Mouse (Mus musculus): ENCODE results near the gene A930017K11Rik. TPM values are rescaled to one million over a fixed set of nuclear protein-coding genes. Genes with fewer than 3 reads are reported as not detected.
A peak's percentile ranks its signal among the peaks of the same experiment; 100 is the strongest.

The A930017K11Rik gene
- not detected in 2 replicates for total RNA-seq (2017)

- ATAC-seq (replicated peaks in 1 of 2; ENCODE audit: insufficient read depth in 1 of 2, low FRiP score in 2 of 2, low TSS enrichment in 1 of 2, low read depth in 1 of 2, poor library complexity in 2 of 2, severe bottlenecking in 2 of 2), result 0 out of 4 replicates have a peak, but pooled peaks have one; percentile 3 to 27
Measured at GRCm38 (mm10) chr17:25951803-25952623, at the start of gene A930017K11Rik. A930017K11Rik (minus strand) TSS chr17:25952565.

- no peak for ATAC-seq (replicated peaks in 1 of 2; ENCODE audit: insufficient read depth in 1 of 2, low FRiP score in 2 of 2, low TSS enrichment in 1 of 2, low read depth in 1 of 2, poor library complexity in 2 of 2, severe bottlenecking in 2 of 2)
Measured at GRCm38 (mm10) chr17:25998425-25998824, 46.1 kb upstream of the A930017K11Rik start.

GRCm38 (mm10) chr17:25993489-25993888, 41.1 kb upstream of the A930017K11Rik start:
- no peak for ATAC-seq (replicated peaks in 1 of 2; ENCODE audit: insufficient read depth in 1 of 2, low FRiP score in 2 of 2, low TSS enrichment in 1 of 2, low read depth in 1 of 2, poor library complexity in 2 of 2, severe bottlenecking in 2 of 2)

GRCm38 (mm10) chr17:25992274-25992673, 39.9 kb upstream of the A930017K11Rik start:
- no peak for ATAC-seq (replicated peaks in 1 of 2; ENCODE audit: insufficient read depth in 1 of 2, low FRiP score in 2 of 2, low TSS enrichment in 1 of 2, low read depth in 1 of 2, poor library complexity in 2 of 2, severe bottlenecking in 2 of 2)

GRCm38 (mm10) chr17:25990331-25990730, 38.0 kb upstream of the A930017K11Rik start:
- ATAC-seq (replicated peaks in 1 of 2; ENCODE audit: insufficient read depth in 1 of 2, low FRiP score in 2 of 2, low TSS enrichment in 1 of 2, low read depth in 1 of 2, poor library complexity in 2 of 2, severe bottlenecking in 2 of 2), result peak; percentile 35 to 43; a peak in 1 of 4 replicates

- peak; percentile 92 to 96 for ATAC-seq (replicated peaks in 1 of 2; ENCODE audit: insufficient read depth in 1 of 2, low FRiP score in 2 of 2, low TSS enrichment in 1 of 2, low read depth in 1 of 2, poor library complexity in 2 of 2, severe bottlenecking in 2 of 2)
Measured at GRCm38 (mm10) chr17:25985306-25986294, 33.2 kb upstream of the A930017K11Rik start, which contains the start of gene Capn15. Capn15 (minus strand) TSS chr17:25985796.

- ATAC-seq (replicated peaks in 1 of 2; ENCODE audit: insufficient read depth in 1 of 2, low FRiP score in 2 of 2, low TSS enrichment in 1 of 2, low read depth in 1 of 2, poor library complexity in 2 of 2, severe bottlenecking in 2 of 2), result no peak
Measured at GRCm38 (mm10) chr17:25984556-25985305, 32.4 kb upstream of the A930017K11Rik start.

GRCm38 (mm10) chr17:25984066-25984465, 31.7 kb upstream of the A930017K11Rik start:
- no peak for ATAC-seq (replicated peaks in 1 of 2; ENCODE audit: insufficient read depth in 1 of 2, low FRiP score in 2 of 2, low TSS enrichment in 1 of 2, low read depth in 1 of 2, poor library complexity in 2 of 2, severe bottlenecking in 2 of 2)

GRCm38 (mm10) chr17:25982913-25983312, 30.5 kb upstream of the A930017K11Rik start:
- ATAC-seq (replicated peaks in 1 of 2; ENCODE audit: insufficient read depth in 1 of 2, low FRiP score in 2 of 2, low TSS enrichment in 1 of 2, low read depth in 1 of 2, poor library complexity in 2 of 2, severe bottlenecking in 2 of 2), result no peak

GRCm38 (mm10) chr17:25980854-25981253, 28.5 kb upstream of the A930017K11Rik start:
- no peak for ATAC-seq (replicated peaks in 1 of 2; ENCODE audit: insufficient read depth in 1 of 2, low FRiP score in 2 of 2, low TSS enrichment in 1 of 2, low read depth in 1 of 2, poor library complexity in 2 of 2, severe bottlenecking in 2 of 2)

- ATAC-seq (replicated peaks in 1 of 2; ENCODE audit: insufficient read depth in 1 of 2, low FRiP score in 2 of 2, low TSS enrichment in 1 of 2, low read depth in 1 of 2, poor library complexity in 2 of 2, severe bottlenecking in 2 of 2), result no peak
Measured at GRCm38 (mm10) chr17:25979829-25980738, 27.7 kb upstream of the A930017K11Rik start.

GRCm38 (mm10) chr17:25970954-25971707, 18.8 kb upstream of the A930017K11Rik start:
- ATAC-seq (replicated peaks in 1 of 2; ENCODE audit: insufficient read depth in 1 of 2, low FRiP score in 2 of 2, low TSS enrichment in 1 of 2, low read depth in 1 of 2, poor library complexity in 2 of 2, severe bottlenecking in 2 of 2), result peak; percentile 39 to 53; a peak in 3 of 4 replicates

- ATAC-seq (replicated peaks in 1 of 2; ENCODE audit: insufficient read depth in 1 of 2, low FRiP score in 2 of 2, low TSS enrichment in 1 of 2, low read depth in 1 of 2, poor library complexity in 2 of 2, severe bottlenecking in 2 of 2), result no peak
Measured at GRCm38 (mm10) chr17:25970448-25970847, 18.1 kb upstream of the A930017K11Rik start.

- no peak for ATAC-seq (replicated peaks in 1 of 2; ENCODE audit: insufficient read depth in 1 of 2, low FRiP score in 2 of 2, low TSS enrichment in 1 of 2, low read depth in 1 of 2, poor library complexity in 2 of 2, severe bottlenecking in 2 of 2)
Measured at GRCm38 (mm10) chr17:25968176-25968575, 15.8 kb upstream of the A930017K11Rik start.

- no peak for ATAC-seq (replicated peaks in 1 of 2; ENCODE audit: insufficient read depth in 1 of 2, low FRiP score in 2 of 2, low TSS enrichment in 1 of 2, low read depth in 1 of 2, poor library complexity in 2 of 2, severe bottlenecking in 2 of 2)
Measured at GRCm38 (mm10) chr17:25967652-25968051, 15.3 kb upstream of the A930017K11Rik start.

- ATAC-seq (replicated peaks in 1 of 2; ENCODE audit: insufficient read depth in 1 of 2, low FRiP score in 2 of 2, low TSS enrichment in 1 of 2, low read depth in 1 of 2, poor library complexity in 2 of 2, severe bottlenecking in 2 of 2), result no peak
Measured at GRCm38 (mm10) chr17:25964271-25964670, 11.9 kb upstream of the A930017K11Rik start.
